Mouse (Mus musculus) MEL (cell line): ENCODE measurements around the gene Prkce. TPM values are rescaled to one million over a fixed set of nuclear protein-coding genes. Genes with fewer than 3 reads are reported as not detected.

ENCODE experiments used
- DNase-seq: peaks from one replicate; pipeline ENCODE4 v3.0.0; 2011; ENCODE audit warnings: low read depth, low spot score
- H3K27ac ChIP-seq: 2 replicates; pipeline ENCODE4 v1.5.1; 2012; ENCODE audit warnings: low read depth, mild to moderate bottlenecking, control low read depth, low read length, moderate library complexity; ENCODE audit not compliant: control insufficient read depth
- H3K27me3 ChIP-seq, 2 experiments: fragments of 150-350 bp in 1 of 2; sonication (generic) in 1 of 2; 2 replicates each; pipeline ENCODE4 v1.6.1; 2012; ENCODE audit warnings: low read length in 2 of 2, mild to moderate bottlenecking in 2 of 2, improper control_type of control experiment in 1 of 2, moderate library complexity in 1 of 2; ENCODE audit not compliant: insufficient read depth in 2 of 2, control insufficient read depth in 1 of 2
- H3K36me3 ChIP-seq, 2 experiments: 2 replicates each; pipeline ENCODE4 v1.6.1; 2012 to 2014; ENCODE audit warnings: low read length in 2 of 2, improper control_type of control experiment in 1 of 2, inconsistent platforms in 1 of 2, mild to moderate bottlenecking in 1 of 2; ENCODE audit not compliant: insufficient read depth in 2 of 2, control insufficient read depth in 1 of 2
- H3K4me1 ChIP-seq, 2 experiments: fragments of 150-350 bp in 1 of 2; sonication (generic) in 1 of 2; 2 replicates each; pipeline ENCODE4 v1.6.1; 2012; ENCODE audit warnings: low read length in 2 of 2, improper control_type of control experiment in 1 of 2, mild to moderate bottlenecking in 1 of 2; ENCODE audit not compliant: insufficient read depth in 2 of 2, control insufficient read depth in 1 of 2
- H3K4me3 ChIP-seq, 2 experiments: fragments of 150-350 bp in 1 of 2; sonication (generic) in 1 of 2; 2 replicates each; pipeline ENCODE4 v1.5.1; 2012; ENCODE audit warnings: low read depth in 2 of 2, low read length in 2 of 2, mild to moderate bottlenecking in 2 of 2, moderate library complexity in 2 of 2, control low read depth in 1 of 2, improper control_type of control experiment in 1 of 2; ENCODE audit not compliant: control insufficient read depth in 1 of 2, insufficient read depth in 1 of 2
- H3K79me2 ChIP-seq: 2 replicates; pipeline ENCODE4 v1.6.1; 2012; ENCODE audit warnings: mild to moderate bottlenecking, low read length, moderate library complexity; ENCODE audit not compliant: control insufficient read depth, poor library complexity, insufficient read depth
- H3K9ac ChIP-seq: 2 replicates; pipeline ENCODE4 v1.6.1; 2012; ENCODE audit warnings: low read depth, mild to moderate bottlenecking, control low read depth, low read length, moderate library complexity; ENCODE audit not compliant: control insufficient read depth, poor library complexity, severe bottlenecking
- H3K9me3 ChIP-seq: fragments of 150-350 bp; sonication (generic); replicated peaks from 2 replicates; pipeline ENCODE4 v1.6.1; 2012; ENCODE audit warnings: mild to moderate bottlenecking, low read length, improper control_type of control experiment, moderate library complexity; ENCODE audit not compliant: insufficient read depth
- BHLHE40 ChIP-seq: IDR thresholded peaks from 2 replicates; pipeline ENCODE4 v1.6.1; 2012; ENCODE audit warnings: low read depth, mild to moderate bottlenecking, inconsistent platforms, low read length, improper control_type of control experiment, borderline replicate concordance
- CHD2 ChIP-seq: IDR thresholded peaks from 2 replicates; pipeline ENCODE4 v1.6.1; 2011; ENCODE audit warnings: low read length, improper control_type of control experiment
- CTCF ChIP-seq, 3 experiments: IDR thresholded peaks in 2 of 3; conservative IDR thresholded peaks in 1 of 3; 2 replicates each; pipeline ENCODE4 v1.5.1; 2011 to 2012; ENCODE audit warnings: low read length in 3 of 3, low read depth in 2 of 3, mild to moderate bottlenecking in 2 of 3, improper control_type of control experiment in 1 of 3, inconsistent platforms in 1 of 3, mixed read lengths in 1 of 3, moderate library complexity in 1 of 3; ENCODE audit not compliant: control insufficient read depth in 1 of 3, insufficient read depth in 1 of 3, poor library complexity in 1 of 3, severe bottlenecking in 1 of 3
- ELF1 ChIP-seq: IDR thresholded peaks from 2 replicates; pipeline ENCODE4 v1.6.1; 2014; ENCODE audit warnings: low read depth, mild to moderate bottlenecking, inconsistent platforms, low read length, improper control_type of control experiment, moderate library complexity
- ETS1 ChIP-seq: IDR thresholded peaks from 2 replicates; pipeline ENCODE4 v1.6.1; 2012; ENCODE audit warnings: low read depth, mild to moderate bottlenecking, inconsistent platforms, low read length, improper control_type of control experiment, moderate library complexity
- GABPA ChIP-seq: IDR thresholded peaks from 2 replicates; pipeline ENCODE4 v1.6.1; 2012; ENCODE audit warnings: low read depth, mild to moderate bottlenecking, inconsistent platforms, low read length, improper control_type of control experiment, moderate library complexity
- GATA1 ChIP-seq: IDR thresholded peaks from 2 replicates; pipeline ENCODE4 v1.6.1; 2011; ENCODE audit warnings: low read depth, low read length, improper control_type of control experiment
- MAX ChIP-seq: IDR thresholded peaks from 2 replicates; pipeline ENCODE4 v1.6.1; 2011; ENCODE audit warnings: low read length, improper control_type of control experiment
- MEF2A ChIP-seq: IDR thresholded peaks from 2 replicates; pipeline ENCODE4 v1.6.1; 2014; ENCODE audit warnings: low read depth, mild to moderate bottlenecking, inconsistent platforms, low read length, improper control_type of control experiment; ENCODE audit not compliant: poor library complexity, insufficient replicate concordance, severe bottlenecking; ENCODE audit errors: extremely low read depth
- MXI1 ChIP-seq: IDR thresholded peaks from 2 replicates; pipeline ENCODE4 v1.6.1; 2011; ENCODE audit warnings: mild to moderate bottlenecking, low read depth, low read length, improper control_type of control experiment
- MYB ChIP-seq: IDR thresholded peaks from 2 replicates; pipeline ENCODE4 v1.6.1; 2011; ENCODE audit warnings: mild to moderate bottlenecking, low read depth, low read length, improper control_type of control experiment
- MYC ChIP-seq: IDR thresholded peaks from 2 replicates; pipeline ENCODE4 v1.6.1; 2011; ENCODE audit warnings: low read depth, mild to moderate bottlenecking, low read length, improper control_type of control experiment, moderate library complexity
- NELFE ChIP-seq: IDR thresholded peaks from 2 replicates; pipeline ENCODE4 v1.6.1; 2011; ENCODE audit warnings: low read depth, low read length, improper control_type of control experiment
- NRF1 ChIP-seq: IDR thresholded peaks from 2 replicates; pipeline ENCODE4 v1.6.1; 2014; ENCODE audit warnings: low read depth, mild to moderate bottlenecking, inconsistent platforms, low read length, improper control_type of control experiment, moderate library complexity; ENCODE audit not compliant: poor library complexity, insufficient read depth, severe bottlenecking
- POLR2AphosphoS2 ChIP-seq: IDR thresholded peaks from 2 replicates; pipeline ENCODE4 v1.6.1; 2011; ENCODE audit warnings: low read length, improper control_type of control experiment
- POLR2AphosphoS5 ChIP-seq: IDR thresholded peaks from 2 replicates; pipeline ENCODE4 v1.6.1; 2012; ENCODE audit warnings: low read depth, borderline replicate concordance, mild to moderate bottlenecking, inconsistent platforms, low read length, moderate library complexity, mixed read lengths
- RAD21 ChIP-seq: IDR thresholded peaks from 2 replicates; pipeline ENCODE4 v1.6.1; 2011; ENCODE audit warnings: mild to moderate bottlenecking, low read depth, low read length, improper control_type of control experiment
- RCOR1 ChIP-seq: IDR thresholded peaks from 2 replicates; pipeline ENCODE4 v1.6.1; 2012; ENCODE audit warnings: low read depth, mild to moderate bottlenecking, inconsistent platforms, low read length, improper control_type of control experiment
- SMC3 ChIP-seq: IDR thresholded peaks from 2 replicates; pipeline ENCODE4 v1.6.1; 2011; ENCODE audit warnings: low read depth, low read length, improper control_type of control experiment
- TCF12 ChIP-seq: IDR thresholded peaks from 2 replicates; pipeline ENCODE4 v1.6.1; 2014; ENCODE audit warnings: low read depth, mild to moderate bottlenecking, inconsistent platforms, low read length, improper control_type of control experiment, moderate library complexity
- USF1 ChIP-seq: IDR thresholded peaks from 2 replicates; pipeline ENCODE4 v1.6.1; 2014; ENCODE audit warnings: low read depth, mild to moderate bottlenecking, inconsistent platforms, low read length, improper control_type of control experiment, moderate library complexity
- ZC3H11A ChIP-seq: IDR thresholded peaks from 2 replicates; pipeline ENCODE4 v1.6.1; 2012; ENCODE audit warnings: low read depth, mild to moderate bottlenecking, inconsistent platforms, low read length, improper control_type of control experiment
- polyA plus RNA-seq, 2 experiments: library from polyadenylated mRNA; stranded (reverse) in 1 of 2; unstranded in 1 of 2; fragments of >175 nt in 1 of 2; fragments of >200 nt in 1 of 2; gene quantifications; 2 replicates each; pipeline versions ENCODE4 v1.2.1 to v1.2.4; 2012; ENCODE audit warnings: low replicate concordance in 2 of 2, low read depth in 1 of 2; ENCODE audit not compliant: insufficient read length in 2 of 2, insufficient read depth in 1 of 2, missing spikeins in 1 of 2
- total RNA-seq: library from RNA; depleted of rRNA; stranded (reverse); fragments of 300-350 nt; gene quantifications from 2 replicates; pipeline ENCODE4 v1.2.3, GENCODE M21; 2012

The Prkce gene
- total and polyA plus RNA-seq, 3 experiments = 3.0 to 5.3 TPM; not detected in 1

- TF ChIP-seq MEF2A = no peak
- no peak for TF ChIP-seq NRF1
- no peak for TF ChIP-seq RAD21
- no peak for TF ChIP-seq MYB
- TF ChIP-seq CHD2 = no peak
- peak; percentile 82 for TF ChIP-seq ELF1
- TF ChIP-seq GATA1 = no peak
- TF ChIP-seq POLR2AphosphoS2 = peak; percentile 81
- no peak for TF ChIP-seq RCOR1
- no peak for TF ChIP-seq ETS1
- no peak; the same call in 1 of the 2 replicates for TF ChIP-seq MYC
- TF ChIP-seq BHLHE40 = no peak
- TF ChIP-seq CTCF (IDR thresholded peaks at IDR 0.05 in 2 of 3, conservative IDR thresholded peaks at IDR 0.05 in 1 of 3; ENCODE audit: control insufficient read depth in 1 of 3, insufficient read depth in 1 of 3, low read depth in 2 of 3, low read length in 3 of 3, poor library complexity in 1 of 3, severe bottlenecking in 1 of 3) = no peak
- peak; percentile 6; the same call in 1 of the 2 replicates for TF ChIP-seq SMC3
- peak; percentile 44 for TF ChIP-seq ZC3H11A
- peak; percentile 91 for TF ChIP-seq NELFE
- TF ChIP-seq MXI1 = peak; percentile 1; the same call in 1 of the 2 replicates
- TF ChIP-seq GABPA = no peak
These were observed 22.3 kb upstream of the Prkce start, which contains the start of gene Srbd1 (continued) for GRCm38 (mm10) chr17:86145079-86145951.

GRCm38 (mm10) chr17:86149726-86150125 lies 17.9 kb upstream of the Prkce start:
- DNase-seq = peak; percentile 85
- TF ChIP-seq SMC3 = no peak
- no peak for TF ChIP-seq MAX
- no peak for TF ChIP-seq TCF12
- no peak for TF ChIP-seq MYC
- no peak for TF ChIP-seq BHLHE40
- no peak for TF ChIP-seq GATA1
- no peak for TF ChIP-seq POLR2AphosphoS5
- TF ChIP-seq GABPA = no peak
- TF ChIP-seq USF1 = no peak
- Histone ChIP-seq H3K9ac (no peak overlapping the region), H3K9me3 (no peaks in the 10 kb centered on the region), H3K36me3 (peaks cover 0 to 3% of the 10 kb centered on the region in 2 experiments; a peak in 1 of 4 replicates), H3K27me3 (no peaks in the 10 kb centered on the region; a peak in 1 of 4 replicates), H3K4me3 (no peak overlapping the region), H3K27ac (no peak overlapping the region), H3K4me1 (peaks cover 0 to 6% of the 10 kb centered on the region in 2 experiments; a peak in 2 of 4 replicates), H3K79me2 (peaks cover 2% of the 10 kb centered on the region)
